Mouse (Mus musculus): ENCODE results near the gene Slc48a1. TPM values are rescaled to one million over a fixed set of nuclear protein-coding genes. Genes with fewer than 3 reads are reported as not detected.

Gene Slc48a1
- total RNA-seq, 2 experiments from 2014 or later, result 32.6 to 35.4 TPM

- DNase-seq (ENCODE audit: low spot score in 2 of 2), result no peak
Observed at GRCm38 (mm10) chr15:97780611-97781031, 2.3 kb downstream of the Slc48a1 start.

DNA sequence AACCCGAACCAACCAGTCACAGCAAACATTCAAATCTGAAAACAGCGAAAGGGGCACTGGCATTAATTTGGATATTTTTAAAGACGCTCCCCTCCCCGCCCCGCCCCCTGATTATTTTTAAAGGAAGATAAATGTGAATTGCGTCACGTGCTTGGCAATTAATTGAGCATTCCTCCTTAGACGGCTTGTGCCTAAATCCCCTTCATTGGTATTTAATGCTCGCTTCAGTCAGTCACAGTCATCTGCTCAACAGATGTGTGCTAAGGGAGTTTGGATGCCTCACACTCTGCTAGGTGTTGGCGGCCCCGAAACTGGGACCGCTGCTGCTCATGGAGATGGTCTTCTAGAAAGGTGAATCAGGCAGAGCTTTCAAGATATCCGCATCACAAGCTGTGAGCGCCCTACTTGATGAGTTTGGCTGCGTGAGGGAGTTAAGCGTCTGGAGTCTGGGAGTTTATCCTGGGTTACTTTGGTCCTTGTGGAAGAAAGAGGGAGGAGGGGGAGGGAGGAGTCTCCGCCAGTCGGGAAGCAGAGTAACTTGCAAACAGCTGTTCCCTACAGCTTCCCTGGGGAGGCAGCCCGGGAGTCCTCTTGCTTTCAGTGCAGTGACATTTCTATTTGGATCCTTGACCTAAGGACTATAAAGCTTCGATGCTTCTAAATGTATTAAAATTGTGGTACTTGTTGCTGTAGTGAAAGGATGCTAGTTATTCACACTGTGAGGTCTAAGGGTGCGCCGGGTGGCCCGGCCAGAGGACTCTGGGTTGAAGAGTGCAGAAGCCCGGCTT lies 3.8 kb downstream of the Slc48a1 start:
- peak in 1 of 2 experiments; percentile 68 for DNase-seq (ENCODE audit: low spot score in 2 of 2)

- peak; percentile 61 to 81 for DNase-seq (ENCODE audit: low spot score in 2 of 2)
Observed at GRCm38 (mm10) chr15:97782749-97783105, 4.4 kb downstream of the Slc48a1 start.

GRCm38 (mm10) chr15:97784092-97784559 lies 5.8 kb downstream of the Slc48a1 start:
- DNase-seq (ENCODE audit: low spot score in 2 of 2), result peak; percentile 86 to 91

DNA sequence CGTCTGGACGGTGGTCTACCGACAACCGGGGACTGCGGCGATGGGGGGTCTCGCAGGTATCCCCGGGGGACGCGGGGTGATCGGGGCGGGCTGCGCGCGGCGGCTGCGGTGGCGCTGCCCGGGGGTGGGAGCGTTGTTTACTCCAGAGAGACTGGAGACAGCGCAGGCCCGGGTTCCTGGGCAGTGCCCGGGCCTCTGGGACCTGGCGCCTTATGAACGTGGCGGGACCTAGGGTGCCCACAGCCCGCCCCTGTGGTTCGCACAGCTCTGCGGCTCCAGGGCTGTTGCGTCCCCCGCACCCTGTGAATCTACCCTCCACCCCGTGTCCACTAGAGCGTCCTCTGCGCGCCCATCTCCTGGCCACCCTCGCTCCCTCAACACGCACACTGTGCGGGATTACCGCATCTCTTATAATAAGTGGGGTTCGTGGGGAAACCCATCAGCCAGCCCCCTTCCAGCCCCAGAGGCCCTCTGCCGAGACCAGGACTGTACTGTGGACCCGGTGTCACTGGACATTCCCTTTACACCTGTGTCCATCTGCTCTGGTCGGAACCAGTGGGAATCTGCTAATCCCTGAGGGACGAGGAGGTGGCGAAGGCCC lies 6.3 kb downstream of the Slc48a1 start:
- no peak for DNase-seq (ENCODE audit: low spot score in 2 of 2)

DNA sequence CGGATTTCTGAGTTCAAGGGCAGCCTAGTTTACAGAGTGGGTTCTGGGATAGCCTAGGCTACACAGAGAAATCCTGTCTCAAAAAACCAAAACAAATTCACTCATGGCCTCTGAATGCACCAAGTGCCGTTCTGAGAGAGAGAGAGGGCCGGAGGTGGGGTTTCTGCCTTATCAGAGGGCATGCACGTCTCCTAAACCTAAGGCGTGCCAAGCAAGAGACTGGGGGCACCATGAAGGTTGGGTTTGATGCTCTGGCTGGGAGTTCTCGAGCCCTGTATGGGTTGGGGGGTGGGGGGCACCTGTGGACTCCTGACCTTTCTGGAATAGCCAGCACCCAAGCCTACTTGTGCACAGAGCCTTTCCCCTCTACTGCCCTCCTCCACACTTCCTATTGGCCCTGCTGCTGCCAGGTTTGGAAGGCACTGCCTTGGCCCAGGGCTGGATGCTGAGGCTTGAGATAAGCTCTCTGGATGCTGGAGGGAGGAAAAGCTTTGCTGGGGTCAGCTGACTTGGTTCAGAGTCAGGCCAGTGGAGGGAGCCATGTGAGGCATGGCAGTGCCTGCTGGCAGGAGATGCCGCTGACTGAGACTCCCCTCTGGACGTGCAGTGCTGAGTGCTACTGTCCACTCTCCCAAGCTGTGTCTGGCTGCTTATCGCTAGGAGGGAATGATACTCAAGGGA lies 7.6 kb downstream of the Slc48a1 start:
- DNase-seq (ENCODE audit: low spot score in 2 of 2), result no peak

DNA sequence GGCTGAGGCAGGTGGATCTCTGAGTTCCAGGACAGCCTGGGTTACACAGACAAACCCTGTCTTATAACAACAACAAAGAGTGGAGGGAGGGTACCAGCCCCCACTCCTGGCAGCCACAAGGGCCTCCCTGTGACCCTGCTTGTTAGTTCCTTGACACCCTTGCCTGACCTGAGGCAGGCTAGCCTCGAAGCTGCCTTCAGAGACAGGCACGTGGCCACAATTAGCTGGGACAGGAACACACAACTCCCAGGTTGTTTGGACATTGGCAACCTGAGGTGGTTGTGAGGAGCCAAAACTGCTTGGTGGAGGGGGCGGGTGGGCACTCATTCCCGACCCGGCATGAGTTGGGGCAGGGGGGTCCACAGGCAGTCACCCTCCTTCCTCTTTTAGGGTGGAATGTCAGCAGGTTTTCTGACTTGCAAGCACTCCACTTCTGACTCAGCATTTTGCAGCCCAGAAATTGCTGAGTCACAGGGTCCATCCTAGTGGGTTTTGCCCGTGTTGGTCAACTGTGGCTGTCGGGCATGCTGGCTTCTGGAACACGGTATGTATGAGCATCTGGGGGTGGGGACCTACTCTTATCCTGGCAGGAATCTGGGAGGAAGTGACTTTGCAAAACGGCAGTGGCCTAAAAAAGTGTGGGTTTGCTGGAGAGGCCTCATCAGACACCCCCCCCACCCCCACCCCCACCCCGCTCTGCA lies 8.2 kb downstream of the Slc48a1 start:
- DNase-seq (ENCODE audit: low spot score in 2 of 2), result no peak

DNA sequence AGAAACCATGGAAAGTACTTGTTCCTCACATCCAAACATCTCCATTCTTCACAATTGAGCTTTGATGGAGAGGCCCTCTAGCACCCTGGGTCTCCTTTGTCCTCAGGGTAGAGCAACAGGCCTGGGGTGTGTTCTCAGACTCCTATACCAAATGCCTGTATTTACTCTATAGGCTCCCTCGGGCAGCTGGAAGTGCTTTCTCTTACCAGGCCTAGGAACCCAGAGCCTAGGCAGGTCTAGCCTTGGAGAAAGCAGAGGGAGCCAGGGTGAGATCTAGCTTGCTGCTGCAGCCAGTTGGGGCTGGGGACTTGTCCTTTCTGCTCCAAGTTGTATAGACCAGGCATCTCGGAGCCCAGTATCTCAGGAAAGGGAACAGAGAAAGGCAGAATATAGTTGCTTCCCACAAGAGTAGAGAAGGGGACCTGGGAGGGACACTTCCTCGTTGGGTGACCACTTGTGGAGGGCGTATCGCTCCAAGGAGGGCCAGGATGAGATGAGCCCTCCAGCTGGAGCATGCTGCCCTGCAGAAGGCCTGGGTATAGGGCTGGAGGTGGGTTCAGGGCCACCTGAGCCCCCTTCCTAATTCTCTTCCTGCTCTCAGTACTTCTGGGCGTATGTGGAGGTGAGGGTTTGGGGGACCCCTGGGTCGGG lies 9.0 kb downstream of the Slc48a1 start:
- no peak for DNase-seq (ENCODE audit: low spot score in 2 of 2)

DNA sequence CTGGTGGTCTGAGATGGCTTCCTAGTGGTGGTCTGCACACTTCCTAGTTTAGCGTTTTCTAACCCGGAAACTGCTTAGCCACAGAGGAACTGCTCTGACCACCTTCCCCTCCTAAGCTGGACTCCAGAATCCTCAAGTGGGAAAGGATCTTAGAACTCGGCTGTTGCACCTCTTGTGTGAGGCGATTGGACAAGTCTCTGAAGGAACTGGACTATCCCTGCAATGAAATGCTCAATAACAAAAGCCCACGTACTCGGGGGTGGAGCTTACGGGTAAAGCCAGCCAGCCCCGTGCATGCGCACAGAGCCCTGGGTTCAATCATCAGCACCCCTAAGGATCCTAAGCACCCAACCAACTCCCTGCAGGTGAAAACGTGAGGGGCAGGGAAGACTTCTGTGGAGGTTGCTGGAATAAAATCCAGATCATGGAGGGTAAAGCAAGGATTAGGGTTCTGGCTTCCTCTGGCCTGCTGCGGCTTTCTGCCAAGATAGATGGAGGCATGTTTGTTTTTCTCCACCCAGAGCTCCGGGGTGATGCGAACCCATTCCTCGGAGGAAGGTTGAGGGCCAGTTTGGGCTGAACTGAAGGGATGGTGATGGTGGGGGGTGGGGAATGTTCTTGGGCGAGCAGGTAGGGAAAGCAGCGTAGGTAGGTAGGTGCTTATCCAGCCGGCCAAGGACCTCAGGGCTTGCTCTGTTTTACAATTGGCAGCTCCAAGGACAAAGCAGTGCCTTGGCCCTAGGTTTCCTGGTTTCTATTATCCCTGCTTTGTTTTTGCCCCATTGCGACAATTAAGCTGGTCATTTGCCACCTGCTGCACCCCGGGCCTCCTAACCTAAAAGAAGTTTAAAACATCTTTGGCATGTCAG lies 9.7 kb downstream of the Slc48a1 start:
- DNase-seq (ENCODE audit: low spot score in 2 of 2), result no peak

DNA sequence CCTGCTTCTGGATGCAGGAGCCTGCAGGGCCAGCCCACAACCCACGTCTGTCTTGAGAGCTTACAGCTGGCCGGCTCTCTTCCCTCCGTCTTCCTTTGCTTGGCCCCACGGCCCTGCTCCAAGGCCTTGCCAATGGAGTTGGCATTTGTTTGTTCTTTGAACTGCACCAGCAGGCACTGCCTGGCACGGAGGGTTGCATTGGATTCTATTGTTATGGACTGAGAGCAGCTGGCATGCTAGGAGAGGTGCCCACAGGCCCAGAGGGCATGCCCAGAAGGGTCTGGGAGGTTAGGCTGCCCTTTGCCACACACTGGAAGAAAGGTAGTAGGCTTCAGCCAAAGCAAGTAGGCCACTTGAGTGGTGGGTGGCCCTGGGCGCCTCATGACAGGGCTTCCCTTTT lies 10.5 kb downstream of the Slc48a1 start:
- DNase-seq (ENCODE audit: low spot score in 2 of 2), result no peak

DNA sequence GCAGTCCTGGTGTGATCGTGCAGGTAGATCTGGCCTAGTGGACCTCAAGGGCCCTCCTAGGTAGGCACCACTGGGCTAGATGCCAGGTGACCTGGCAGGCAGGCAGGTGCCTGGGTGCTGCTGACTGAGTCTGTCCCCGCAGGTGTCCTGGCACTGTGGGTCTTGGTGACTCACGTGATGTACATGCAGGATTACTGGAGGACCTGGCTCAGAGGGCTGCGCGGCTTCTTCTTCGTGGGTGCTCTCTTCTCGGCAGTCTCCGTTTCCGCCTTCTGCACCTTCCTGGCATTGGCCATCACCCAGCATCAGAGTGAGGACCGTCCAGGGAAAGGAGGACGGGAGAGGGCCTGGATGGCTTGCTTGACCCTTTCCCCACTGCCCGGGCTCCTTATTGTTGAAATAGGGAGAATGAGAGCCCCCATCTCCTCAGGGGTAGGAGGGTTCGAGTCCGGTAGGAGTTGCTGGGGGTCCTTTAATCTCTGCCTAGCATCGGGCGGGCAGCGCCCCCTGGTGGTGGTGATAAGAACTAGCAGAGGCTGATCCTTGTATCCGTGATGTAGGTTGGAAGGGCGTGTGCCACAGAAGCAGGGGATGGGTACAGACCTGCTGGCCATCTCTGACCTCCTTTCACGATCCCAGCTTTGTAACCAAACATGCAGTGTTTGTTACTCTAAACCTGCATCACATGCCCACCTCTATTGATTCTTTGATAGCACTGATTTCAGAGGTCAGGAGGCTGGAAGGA lies 11.6 kb downstream of the Slc48a1 start:
- peak in 1 of 2 experiments; percentile 66 for DNase-seq (ENCODE audit: low spot score in 2 of 2)

DNA sequence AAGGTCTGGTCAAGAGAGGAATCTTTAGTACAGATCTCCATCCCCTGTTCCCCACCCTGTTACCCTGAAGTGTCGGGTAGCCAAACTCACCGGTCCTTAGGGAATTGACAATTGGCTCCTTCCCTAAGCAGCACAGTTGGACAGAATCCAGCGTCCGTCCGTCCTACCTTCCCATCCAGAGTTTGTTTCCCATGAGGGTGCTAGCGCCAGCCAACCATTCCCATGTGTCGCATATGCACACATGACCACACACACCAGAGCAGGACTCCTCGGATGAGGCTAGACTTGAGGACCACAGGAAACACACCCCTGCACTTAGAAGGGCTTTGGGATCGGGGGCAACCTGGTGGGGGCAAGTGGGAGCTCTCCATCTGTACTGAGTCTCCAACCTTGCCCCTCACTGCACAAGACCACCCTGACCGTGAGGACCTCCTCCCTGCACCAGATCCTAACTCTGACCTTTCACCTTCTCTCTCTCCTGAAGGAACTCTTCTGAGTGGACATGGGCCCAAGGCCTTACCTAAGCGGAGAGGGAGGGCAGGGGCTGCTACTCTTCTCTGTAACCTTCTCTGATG lies 12.9 kb downstream of the Slc48a1 start:
- no peak for DNase-seq (ENCODE audit: low spot score in 2 of 2)

GRCm38 (mm10) chr15:97793386-97794153 lies 15.2 kb downstream of the Slc48a1 start:
- DNase-seq (ENCODE audit: low spot score in 2 of 2), result no peak

GRCm38 (mm10) chr15:97794268-97794667 lies 15.9 kb downstream of the Slc48a1 start:
- no peak for DNase-seq (ENCODE audit: low spot score in 2 of 2)

GRCm38 (mm10) chr15:97795559-97796235 lies 17.4 kb downstream of the Slc48a1 start:
- DNase-seq (ENCODE audit: low spot score in 2 of 2), result no peak

DNA sequence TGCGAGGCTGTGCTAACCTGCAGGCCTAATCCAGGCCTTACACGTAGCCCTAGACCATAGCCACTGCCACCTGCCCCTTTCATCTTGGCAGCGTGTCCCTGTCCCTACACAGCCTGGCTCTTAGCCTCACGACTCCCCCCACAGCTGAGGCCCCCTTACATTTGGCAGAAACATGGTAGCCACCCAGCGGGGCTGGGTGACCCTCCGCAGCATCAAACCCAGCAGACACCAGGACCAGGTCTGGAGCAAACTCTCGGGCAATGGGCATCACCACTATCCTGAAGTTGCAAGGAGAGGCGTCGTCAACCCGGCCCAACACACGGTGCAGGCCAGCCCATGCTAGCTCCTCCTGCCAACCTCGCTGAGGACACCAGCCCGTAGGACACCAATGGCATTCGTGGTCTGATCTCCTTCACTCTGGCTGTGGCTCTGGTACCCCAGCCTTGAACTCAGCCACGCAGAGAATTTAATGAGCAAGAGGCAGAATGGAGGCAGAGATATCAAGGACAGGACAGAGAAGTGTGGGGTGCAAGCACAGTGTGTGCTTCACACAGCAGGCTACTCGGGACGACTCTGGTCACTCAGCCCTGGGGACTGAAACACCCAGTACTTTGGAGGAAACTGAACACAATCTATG lies 18.5 kb downstream of the Slc48a1 start:
- no peak for DNase-seq (ENCODE audit: low spot score in 2 of 2)

DNA sequence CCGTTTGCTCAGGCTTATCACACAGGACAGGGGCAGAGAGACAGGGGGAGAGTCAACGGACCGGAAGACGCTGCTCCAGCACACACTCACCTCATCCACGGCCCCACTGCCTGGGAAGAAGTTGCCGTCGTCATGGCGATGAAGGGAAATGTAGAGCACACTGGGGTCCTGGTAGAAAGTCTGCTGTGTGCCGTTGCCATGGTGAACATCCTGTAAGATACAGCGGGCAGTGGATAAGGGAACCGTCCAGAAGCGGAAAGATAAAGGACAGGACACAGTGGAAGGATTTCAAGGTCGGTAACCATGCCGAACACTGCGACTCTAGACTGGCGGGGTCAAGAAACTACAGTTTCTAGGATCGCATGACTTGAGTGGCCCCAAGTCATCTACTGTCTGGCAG lies 19.8 kb downstream of the Slc48a1 start:
- DNase-seq (ENCODE audit: low spot score in 2 of 2), result no peak

All from gastrocnemius, postnatal 4 days (tissue).